Mouse (Mus musculus) hindbrain, embryonic 15.5 days (tissue): Measurements from ENCODE around the gene Thbs4. TPM values are rescaled to one million over a fixed set of nuclear protein-coding genes. Genes with fewer than 3 reads are reported as not detected.

Source experiments
- ATAC-seq: fragments of 200-750 bp; cut with Nextera tagmentation; 2 replicates; pipeline ENCODE4 v1.8.0; 2017; ENCODE audit warnings: low read depth, moderate number of reproducible peaks, moderate TSS enrichment; ENCODE audit not compliant: low FRiP score
- H3K27ac ChIP-seq: fragments of 300-500 bp; sonication (generic); replicated peaks from 2 replicates; pipeline ENCODE4 v1.5.1; 2015; ENCODE audit warnings: mild to moderate bottlenecking, inconsistent platforms
- H3K27me3 ChIP-seq: fragments of 300-500 bp; sonication (generic); 2 replicates; pipeline ENCODE4 v1.6.1; 2015; ENCODE audit warnings: control low read depth, inconsistent platforms
- H3K36me3 ChIP-seq: fragments of 300-500 bp; sonication (generic); 2 replicates; pipeline ENCODE4 v1.6.1; 2015; ENCODE audit warnings: control low read depth, inconsistent platforms
- H3K4me1 ChIP-seq: fragments of 300-500 bp; sonication (generic); replicated peaks from 2 replicates; pipeline ENCODE4 v1.6.1; 2015; ENCODE audit warnings: control low read depth, inconsistent platforms
- H3K4me2 ChIP-seq: fragments of 300-500 bp; sonication (generic); 2 replicates; pipeline ENCODE4 v1.6.1; 2015; ENCODE audit warnings: moderate library complexity, mild to moderate bottlenecking, inconsistent platforms
- H3K4me3 ChIP-seq: fragments of 300-500 bp; sonication (generic); 2 replicates; pipeline ENCODE4 v1.5.1; 2015; ENCODE audit warnings: mild to moderate bottlenecking, inconsistent platforms
- H3K9ac ChIP-seq: fragments of 300-500 bp; sonication (generic); 2 replicates; pipeline ENCODE4 v1.6.1; 2015; ENCODE audit warnings: inconsistent platforms
- H3K9me3 ChIP-seq: fragments of 300-500 bp; sonication (generic); 2 replicates; pipeline ENCODE4 v1.6.1; 2016; ENCODE audit warnings: control low read depth, inconsistent platforms
- WGBS: fragments of 180-500 bp; shearing (Covaris S2); methylation state at CpG from one replicate; pipeline ENCODE4 v1.1.7; 2015; 5-methylcytosine and 5-hydroxymethylcytosine counted together
- polyA plus RNA-seq: library from polyadenylated mRNA; unstranded; fragments of >200 nt; fragmentation: Nextera tagmentation; extraction: Ambion mirVana; gene quantifications from 2 replicates; pipeline ENCODE4 v1.2.1, GENCODE M21; 2015

Thbs4 gene
- polyA plus RNA-seq, 1 experiment from 2014 or later: 1.7 TPM

GRCm38 (mm10) chr13:92708466-92708865 is 86.2 kb downstream of the Thbs4 start:
- Histone ChIP-seq H3K4me2 (no peak overlapping the region), H3K27ac (no peak overlapping the region), H3K4me3 (no peak overlapping the region), H3K9ac (no peak overlapping the region), H3K36me3 (peaks cover 20% of the 10 kb centered on the region), H3K4me1 (no peaks in the 10 kb centered on the region), H3K27me3 (0 out of 2 replicates have a peak, but pooled peaks cover 3% of the 10 kb centered on the region), H3K9me3 (no peaks in the 10 kb centered on the region)
- whole genome bisulfite sequencing: 85% methylated on average over 1 of the region's 1 CpGs
- no peak for ATAC-seq

- no peak overlapping the region for H3K4me2 ChIP-seq
- H3K36me3 ChIP-seq: peaks cover 20% of the 10 kb centered on the region
- no peaks in the 10 kb centered on the region for H3K9me3 ChIP-seq
- no peak overlapping the region for H3K27ac ChIP-seq
- H3K4me1 ChIP-seq: no peaks in the 10 kb centered on the region
- no peak overlapping the region for H3K9ac ChIP-seq
- H3K4me3 ChIP-seq: no peak overlapping the region
- WGBS: 58% methylated on average over 2 of the region's 2 CpGs
- H3K27me3 ChIP-seq: 0 out of 2 replicates have a peak, but pooled peaks cover 3% of the 10 kb centered on the region
- no peak for ATAC-seq
These were observed 86.7 kb downstream of the Thbs4 start for GRCm38 (mm10) chr13:92707941-92708340.

GRCm38 (mm10) chr13:92706342-92707061 is 88.1 kb downstream of the Thbs4 start:
- Histone ChIP-seq H3K27me3 (0 out of 2 replicates have a peak, but pooled peaks cover 3% of the 10 kb centered on the region), H3K36me3 (peaks cover 20% of the 10 kb centered on the region), H3K4me1 (no peaks in the 10 kb centered on the region), H3K27ac (no peak overlapping the region), H3K4me2 (no peak overlapping the region), H3K9me3 (no peaks in the 10 kb centered on the region), H3K9ac (no peak overlapping the region), H3K4me3 (no peak overlapping the region)
- no peak for ATAC-seq
- WGBS: 92% methylated on average over 9 of the region's 9 CpGs

GRCm38 (mm10) chr13:92705016-92705535 is 89.5 kb downstream of the Thbs4 start:
- H3K4me2 ChIP-seq: no peak overlapping the region
- 0 out of 2 replicates have a peak, but pooled peaks cover 3% of the 10 kb centered on the region for H3K27me3 ChIP-seq
- peaks cover 20% of the 10 kb centered on the region for H3K36me3 ChIP-seq
- H3K27ac ChIP-seq: no peak overlapping the region
- no peak overlapping the region for H3K4me3 ChIP-seq
- no peaks in the 10 kb centered on the region for H3K4me1 ChIP-seq
- no peak for ATAC-seq
- no peak overlapping the region for H3K9ac ChIP-seq
- WGBS: 90% methylated on average over 7 of the region's 7 CpGs
- no peaks in the 10 kb centered on the region for H3K9me3 ChIP-seq

- Histone ChIP-seq H3K4me2 (no peak overlapping the region), H3K27ac (peak overlapping the region; percentile 38; the same call in 1 of the 2 replicates), H3K9ac (no peak overlapping the region), H3K36me3 (peaks cover 20% of the 10 kb centered on the region), H3K9me3 (no peaks in the 10 kb centered on the region), H3K27me3 (0 out of 2 replicates have a peak, but pooled peaks cover 3% of the 10 kb centered on the region), H3K4me1 (no peaks in the 10 kb centered on the region), H3K4me3 (no peak overlapping the region)
- 43% methylated on average over 7 of the region's 7 CpGs for WGBS
- no peak for ATAC-seq
These were observed 90.4 kb downstream of the Thbs4 start for GRCm38 (mm10) chr13:92704189-92704588.

GRCm38 (mm10) chr13:92703241-92704027 is 91.2 kb downstream of the Thbs4 start:
- no peak overlapping the region for H3K4me2 ChIP-seq
- no peak overlapping the region for H3K4me3 ChIP-seq
- ATAC-seq: peak; percentile 89
- 27% methylated on average over 8 of the region's 8 CpGs for WGBS
- H3K27me3 ChIP-seq: 0 out of 2 replicates have a peak, but pooled peaks cover 3% of the 10 kb centered on the region
- H3K36me3 ChIP-seq: peaks cover 20% of the 10 kb centered on the region
- H3K4me1 ChIP-seq: no peaks in the 10 kb centered on the region; the same call in 1 of the 2 replicates
- H3K9me3 ChIP-seq: no peaks in the 10 kb centered on the region
- no peak overlapping the region for H3K9ac ChIP-seq
- peak overlapping the region; percentile 25; the same call in 1 of the 2 replicates for H3K27ac ChIP-seq

GRCm38 (mm10) chr13:92702035-92702434 is 92.6 kb downstream of the Thbs4 start:
- no peak for ATAC-seq
- Histone ChIP-seq H3K4me2 (no peak overlapping the region), H3K36me3 (peaks cover 12% of the 10 kb centered on the region), H3K4me1 (peaks cover 2% of the 10 kb centered on the region), H3K9me3 (no peaks in the 10 kb centered on the region), H3K27me3 (no peaks in the 10 kb centered on the region), H3K4me3 (no peak overlapping the region), H3K9ac (no peak overlapping the region), H3K27ac (no peak overlapping the region)
- 73% methylated on average over 5 of the region's 5 CpGs for WGBS

Other genes with a start within 250 kb of the Thbs4 start
- gene Spz1, start 218.6 kb downstream of the Thbs4 start, polyA plus RNA-seq: not detected in 2 replicates
- 17.2 and 17.5 TPM in 2 replicates for gene Serinc5, start 183.7 kb downstream of the Thbs4 start, polyA plus RNA-seq
- gene Mtx3, start 49.9 kb upstream of the Thbs4 start, polyA plus RNA-seq: 3.8 and 4.0 TPM in 2 replicates